Mouse (Mus musculus) kidney, postnatal 0 days (tissue): Measurements from ENCODE around the gene Zbtb37. TPM values are rescaled to one million over a fixed set of nuclear protein-coding genes. Genes with fewer than 3 reads are reported as not detected.

Experiments
- ATAC-seq: fragments of 200-750 bp; cut with Nextera tagmentation; replicated peaks from 2 replicates; pipeline ENCODE4 v1.8.0; 2017; ENCODE audit warnings: low read depth, moderate number of reproducible peaks, moderate TSS enrichment, moderate library complexity; ENCODE audit not compliant: low FRiP score
- DNase-seq: peaks from one replicate; pipeline ENCODE4 v3.0.0-alpha.2; 2016; ENCODE audit warnings: low spot score
- H3K27ac ChIP-seq: fragments of 300-500 bp; sonication (generic); 2 replicates; pipeline ENCODE4 v1.5.1; 2014; ENCODE audit warnings: mild to moderate bottlenecking
- H3K27me3 ChIP-seq: fragments of 300-500 bp; sonication (generic); 2 replicates; pipeline ENCODE4 v1.6.1; 2014; ENCODE audit warnings: low read length, mixed read lengths; ENCODE audit not compliant: insufficient read depth
- H3K36me3 ChIP-seq: fragments of 300-500 bp; sonication (generic); 2 replicates; pipeline ENCODE4 v1.6.1; 2014; ENCODE audit warnings: low read length, mixed read lengths; ENCODE audit not compliant: insufficient read depth
- H3K4me1 ChIP-seq: fragments of 300-500 bp; sonication (generic); replicated peaks from 2 replicates; pipeline ENCODE4 v1.6.1; 2014; ENCODE audit warnings: antibody characterized with exemption, low read length, mixed read lengths; ENCODE audit not compliant: insufficient read depth
- H3K4me2 ChIP-seq: fragments of 300-500 bp; sonication (generic); 2 replicates; pipeline ENCODE4 v1.6.1; 2014; ENCODE audit warnings: mild to moderate bottlenecking, low read length, moderate library complexity, mixed read lengths
- H3K4me3 ChIP-seq: fragments of 300-500 bp; sonication (generic); replicated peaks from 2 replicates; pipeline ENCODE4 v1.5.1; 2014; ENCODE audit warnings: low read depth, low read length
- H3K9ac ChIP-seq: fragments of 300-500 bp; sonication (generic); 2 replicates; pipeline ENCODE4 v1.6.1; 2014; ENCODE audit warnings: low read depth, low read length
- H3K9me3 ChIP-seq: fragments of 300-500 bp; sonication (generic); replicated peaks from 2 replicates; pipeline ENCODE4 v1.6.1; 2016; ENCODE audit warnings: low read length, inconsistent platforms, mixed read lengths
- CTCF ChIP-seq: IDR thresholded peaks from 2 replicates; pipeline ENCODE4 v1.5.1; 2016; ENCODE audit warnings: antibody characterized with exemption, low read depth, mild to moderate bottlenecking, moderate library complexity
- WGBS: fragments of 180-500 bp; shearing (Covaris S2); extraction: QIAGEN DNeasy Blood & Tissue Kit; methylation state at CpG from one replicate; pipeline ENCODE4 v1.1.7; 2014; 5-methylcytosine and 5-hydroxymethylcytosine counted together
- polyA plus RNA-seq: library from polyadenylated mRNA; unstranded; fragments of >200 nt; fragmentation: Nextera tagmentation; extraction: Ambion mirVana; gene quantifications from 2 replicates; pipeline ENCODE4 v1.2.1, GENCODE M21; 2015

Zbtb37 gene
- polyA plus RNA-seq, 1 experiment from 2014 or later, result 7.4 TPM

DNA sequence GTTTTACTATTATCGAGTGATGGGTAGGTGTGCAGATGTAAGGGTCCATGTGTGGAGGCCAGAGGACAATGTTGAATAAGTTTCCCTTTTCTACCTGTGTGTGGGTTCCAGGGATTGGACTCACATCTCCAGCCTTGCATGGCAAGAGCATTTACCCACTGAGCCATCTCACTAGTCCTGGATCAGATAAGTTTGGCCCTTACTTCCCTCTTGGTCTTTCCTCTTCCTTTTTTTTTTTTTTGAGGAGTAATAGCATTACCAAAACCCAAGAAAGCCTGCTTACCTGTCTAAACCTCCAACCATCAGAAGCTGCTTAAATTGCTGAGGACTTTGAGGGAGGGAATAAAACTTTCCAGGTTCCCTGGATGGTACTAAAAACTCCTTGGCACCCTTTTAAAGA lies 22.5 kb upstream of the Zbtb37 start:
- H3K27ac ChIP-seq, result no peak overlapping the region
- no peaks in the 10 kb centered on the region for H3K27me3 ChIP-seq
- TF ChIP-seq CTCF, result no peak
- no peak overlapping the region for H3K4me3 ChIP-seq
- DNase-seq (no peak), ATAC-seq (no peak)
- 92% methylated on average over 1 of the region's 1 CpGs for WGBS
- 0 out of 2 replicates have a peak, but pooled peaks cover 5% of the 10 kb centered on the region for H3K36me3 ChIP-seq
- H3K4me2 ChIP-seq, result no peak overlapping the region
- H3K4me1 ChIP-seq, result no peaks in the 10 kb centered on the region
- no peaks in the 10 kb centered on the region for H3K9me3 ChIP-seq
- H3K9ac ChIP-seq, result no peak overlapping the region

DNA sequence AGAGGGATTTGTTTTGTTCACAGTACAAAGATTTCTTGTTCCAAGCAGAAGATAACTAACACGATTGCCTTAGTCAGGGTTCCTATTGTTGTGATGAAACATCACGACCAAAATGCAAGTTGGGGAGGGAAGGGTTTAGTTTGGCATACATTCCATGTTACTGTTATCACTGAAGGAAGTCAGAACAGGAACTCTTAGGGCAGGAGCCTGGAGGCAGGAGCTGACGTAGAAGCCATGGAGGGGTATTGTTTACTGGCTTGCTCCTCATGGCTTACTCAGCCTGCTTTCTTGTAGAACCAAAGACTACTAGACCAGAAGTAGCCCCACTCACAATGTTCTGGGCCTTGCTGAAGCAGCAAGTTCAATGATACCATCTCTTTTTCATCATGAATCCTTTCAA lies 12.3 kb upstream of the Zbtb37 start:
- WGBS, result 86% methylated on average over 3 of the region's 3 CpGs
- no peak overlapping the region for H3K4me2 ChIP-seq
- no peak overlapping the region for H3K9ac ChIP-seq
- ATAC-seq (no peak), DNase-seq (no peak)
- H3K27me3 ChIP-seq, result no peaks in the 10 kb centered on the region
- no peak overlapping the region for H3K27ac ChIP-seq
- no peaks in the 10 kb centered on the region for H3K4me1 ChIP-seq
- H3K4me3 ChIP-seq, result no peak overlapping the region
- H3K9me3 ChIP-seq, result no peaks in the 10 kb centered on the region
- 0 out of 2 replicates have a peak, but pooled peaks cover 25% of the 10 kb centered on the region for H3K36me3 ChIP-seq
- TF ChIP-seq CTCF, result no peak

DNA sequence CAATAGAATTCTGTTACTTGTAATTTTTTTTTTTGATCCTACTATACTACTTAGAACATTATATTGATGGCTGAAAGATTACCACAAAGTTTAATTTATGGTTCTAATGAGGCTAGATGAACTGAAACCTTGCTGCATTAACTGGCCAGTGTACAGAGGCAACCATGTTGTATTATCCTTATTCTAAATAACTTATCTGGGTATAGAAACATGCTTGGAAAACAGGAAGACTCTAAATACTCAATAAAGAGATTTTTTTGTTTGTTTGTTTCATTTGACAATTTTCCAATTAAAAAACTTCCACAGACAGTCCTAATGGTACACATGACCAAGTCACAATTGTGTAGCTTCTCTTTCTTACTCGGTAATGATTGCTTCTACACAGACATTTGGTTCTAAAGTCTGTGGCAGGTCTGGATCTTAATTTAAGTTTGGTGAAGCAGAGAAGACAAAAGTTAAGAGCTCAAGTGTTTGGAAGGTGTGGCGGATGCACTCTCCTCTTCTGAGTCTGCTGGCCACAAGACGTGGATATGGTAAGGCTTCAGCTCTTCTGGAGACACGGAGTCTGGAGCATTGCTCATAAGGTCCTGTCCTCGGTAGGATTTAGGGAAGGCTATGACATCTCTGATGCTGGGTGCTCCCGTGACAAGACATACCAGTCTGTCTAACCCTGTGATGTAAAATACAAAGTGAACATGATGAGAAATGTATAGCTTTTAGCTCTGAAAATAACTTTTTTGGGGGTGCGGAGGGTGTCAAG lies 6.8 kb upstream of the Zbtb37 start:
- peaks cover 42% of the 10 kb centered on the region for H3K36me3 ChIP-seq

DNA sequence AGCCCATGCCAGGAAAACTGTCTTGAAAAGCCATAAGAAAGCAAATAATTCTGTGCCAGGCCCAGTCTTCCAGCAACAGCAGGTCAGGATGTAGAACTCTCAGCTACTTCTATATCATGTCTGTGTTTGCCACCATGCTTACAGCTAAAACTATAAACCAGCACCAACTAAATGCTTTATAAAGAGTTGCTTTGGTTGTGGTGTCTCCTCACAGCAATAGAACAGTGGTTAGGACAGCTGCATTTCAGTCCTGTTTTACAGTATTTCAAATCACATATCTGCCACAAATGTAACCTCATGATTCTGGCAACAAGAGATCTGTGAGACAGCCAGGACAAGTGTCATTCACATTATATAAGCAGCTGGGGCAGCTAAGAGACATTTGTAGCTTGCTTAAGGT lies 6.2 kb upstream of the Zbtb37 start:
- H3K4me2 ChIP-seq, result no peak overlapping the region
- H3K4me1 ChIP-seq, result peaks cover 6% of the 10 kb centered on the region; the same call in 1 of the 2 replicates
- no peak overlapping the region for H3K27ac ChIP-seq
- H3K36me3 ChIP-seq, result peaks cover 36% of the 10 kb centered on the region
- ATAC-seq (no peak), DNase-seq (no peak)
- no peaks in the 10 kb centered on the region for H3K27me3 ChIP-seq
- TF ChIP-seq CTCF, result no peak
- no peak overlapping the region for H3K4me3 ChIP-seq
- no peak overlapping the region for H3K9ac ChIP-seq
- no peaks in the 10 kb centered on the region for H3K9me3 ChIP-seq

More for the DNA sequence above, 6.8 kb upstream of the Zbtb37 start:
- Histone ChIP-seq H3K9ac (no peak overlapping the region), H3K27ac (no peak overlapping the region), H3K4me1 (peaks cover 6% of the 10 kb centered on the region; the same call in 1 of the 2 replicates), H3K27me3 (no peaks in the 10 kb centered on the region), H3K4me3 (no peak overlapping the region), H3K9me3 (no peaks in the 10 kb centered on the region), H3K4me2 (no peak overlapping the region)
- no peak for DNase-seq
- no peak for ATAC-seq
- TF ChIP-seq CTCF, result no peak
- 85% methylated on average over 7 of the region's 7 CpGs for WGBS

DNA sequence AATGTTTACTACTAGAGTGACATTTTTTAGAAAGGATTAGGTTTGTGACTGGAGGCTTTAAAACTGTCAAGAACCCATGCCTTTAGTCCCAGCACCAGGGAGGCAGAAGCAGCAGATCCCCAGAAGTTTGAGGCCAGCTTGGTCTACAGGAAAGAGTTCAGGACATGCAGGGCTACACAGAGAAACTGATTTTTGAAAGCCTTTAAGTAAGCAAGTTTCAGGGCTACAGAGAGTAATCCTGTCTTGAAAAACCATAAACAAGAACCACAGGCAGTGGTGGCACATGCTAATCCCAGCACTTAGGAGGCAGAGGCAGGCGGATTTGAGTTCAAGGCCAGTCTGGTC lies 5.7 kb upstream of the Zbtb37 start:
- Histone ChIP-seq H3K27ac (peak overlapping the region; percentile 32), H3K9ac (no peak overlapping the region), H3K4me3 (no peak overlapping the region), H3K4me2 (no peak overlapping the region), H3K4me1 (peaks cover 6% of the 10 kb centered on the region; the same call in 1 of the 2 replicates), H3K9me3 (no peaks in the 10 kb centered on the region), H3K36me3 (peaks cover 32% of the 10 kb centered on the region), H3K27me3 (no peaks in the 10 kb centered on the region)
- WGBS, result 47% methylated on average over 1 of the region's 1 CpGs
- no peak for TF ChIP-seq CTCF
- DNase-seq (no peak), ATAC-seq (no peak)

DNA sequence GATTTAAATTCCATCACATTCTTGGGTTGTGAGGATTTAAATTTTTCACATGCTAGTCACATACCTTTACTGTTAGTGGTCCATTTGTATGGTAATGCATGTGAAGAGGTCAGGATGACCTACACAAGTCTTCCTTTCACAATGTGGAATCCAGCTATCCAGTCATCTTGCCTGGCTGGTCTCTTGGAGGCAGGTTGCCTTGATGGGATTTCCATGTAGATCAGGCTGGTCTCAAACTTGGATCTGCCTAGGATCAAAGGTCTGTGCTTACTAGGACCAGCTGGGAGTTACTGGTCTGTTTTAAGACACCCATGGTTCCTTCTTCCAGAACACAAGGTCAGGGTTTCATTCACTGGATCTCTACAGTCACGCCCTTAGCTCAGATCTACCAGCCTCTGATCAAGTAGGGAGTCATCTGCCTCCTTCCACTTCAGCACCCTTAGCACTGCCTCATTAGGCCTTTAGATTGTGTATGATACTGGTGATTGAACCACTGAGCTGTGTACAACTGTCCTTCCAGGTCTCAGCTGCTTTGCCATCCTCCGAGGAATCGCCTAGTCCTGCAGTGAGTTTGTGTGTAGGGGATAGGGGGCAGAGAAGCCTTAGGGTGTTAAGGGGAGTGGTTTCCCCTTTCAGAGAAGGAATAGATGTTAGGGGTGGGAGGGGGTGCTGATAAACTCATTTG lies 5.2 kb upstream of the Zbtb37 start:
- Histone ChIP-seq H3K4me1 (peaks cover 6% of the 10 kb centered on the region; the same call in 1 of the 2 replicates), H3K4me2 (no peak overlapping the region), H3K27ac (peak overlapping the region; percentile 32), H3K27me3 (no peaks in the 10 kb centered on the region), H3K4me3 (no peak overlapping the region), H3K9ac (no peak overlapping the region), H3K36me3 (peaks cover 29% of the 10 kb centered on the region), H3K9me3 (no peaks in the 10 kb centered on the region)
- DNase-seq (peak; percentile 28), ATAC-seq (no peak; the same call in 1 of the 2 replicates)
- TF ChIP-seq CTCF, result no peak
- WGBS, result 19% methylated on average over 3 of the region's 3 CpGs
